Mouse (Mus musculus): ENCODE data around the gene Trmt112. TPM values are rescaled to one million over a fixed set of nuclear protein-coding genes. Genes with fewer than 3 reads are reported as not detected.

Trmt112 gene
- polyA plus RNA-seq (2014; fragmentation: Nextera tagmentation; extraction: Ambion mirVana) = 125 and 150 TPM in 2 replicates

DNA sequence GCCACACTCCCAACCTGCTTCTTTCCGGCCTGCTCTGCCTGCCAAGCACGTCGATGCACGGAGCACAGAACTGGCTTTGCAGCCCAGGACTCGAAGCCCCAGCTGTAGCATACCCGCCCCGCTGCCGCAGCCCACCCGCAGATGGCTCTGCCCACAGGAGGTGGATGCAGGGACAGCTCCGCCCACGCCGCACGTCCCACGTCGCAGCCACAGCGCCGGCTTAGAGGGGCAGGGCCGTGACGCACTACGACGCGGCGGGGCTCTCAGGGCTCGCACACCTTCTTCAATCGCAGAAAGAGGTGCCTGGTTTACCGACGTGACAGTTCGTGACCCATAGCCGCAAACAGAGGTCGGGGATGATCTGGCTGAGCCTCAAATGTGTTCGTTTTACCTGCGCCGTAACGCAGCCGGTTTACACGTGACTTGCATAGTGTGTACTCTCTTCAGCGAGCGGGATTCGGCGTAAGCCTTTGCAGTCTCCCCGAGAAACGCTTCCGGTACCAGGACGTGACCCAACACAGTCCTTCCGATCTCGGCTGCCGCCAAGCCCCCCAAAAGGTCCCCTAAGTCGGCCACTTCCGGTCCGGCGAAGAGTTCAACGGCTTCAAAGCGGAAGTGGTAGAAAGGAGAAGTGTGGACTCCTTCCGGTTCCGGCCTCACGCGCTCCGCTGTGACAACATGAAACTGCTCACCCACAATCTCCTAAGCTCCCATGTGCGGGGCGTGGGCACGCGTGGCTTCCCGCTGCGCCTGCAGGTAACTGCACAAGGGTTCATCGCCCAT, at the start of gene Trmt112, which contains the start of gene Prdx5:
TSS of gene Trmt112 (plus strand) at position 192 of the 783 bp plus-strand sequence.
TSS of gene Prdx5 (minus strand) at position 600 of the 783 bp plus-strand sequence.
- DNase-seq (ENCODE audit: low spot score) = peak; percentile 98
- H3K9me3 ChIP-seq (replicated peaks; ENCODE audit: control insufficient read depth, low read length) = no peaks in the 10 kb centered on the region
- peak within 1 kb of the TSS; percentile 71 for H3K9ac ChIP-seq (ENCODE audit: low read length)
- peaks cover 60% of the 10 kb centered on the region for H3K36me3 ChIP-seq (ENCODE audit: control insufficient read depth, insufficient read depth, low read length)
- H3K4me2 ChIP-seq (ENCODE audit: low read length) = peak within 1 kb of the TSS; percentile 82
- under 1% methylated on average over 64 of the region's 65 CpGs for WGBS
- ATAC-seq = peak; percentile 95
- H3K4me3 ChIP-seq (ENCODE audit: low read depth, low read length) = peak within 1 kb of the TSS; percentile 53
- peaks cover 11% of the 10 kb centered on the region for H3K4me1 ChIP-seq (ENCODE audit: control insufficient read depth, insufficient read depth, low read length)
- peak within 1 kb of the TSS; percentile 93 for H3K27ac ChIP-seq (ENCODE audit: low read depth, low read length)
- no peaks in the 10 kb centered on the region for H3K27me3 ChIP-seq (replicated peaks; ENCODE audit: control insufficient read depth, insufficient read depth, low read length)

DNA sequence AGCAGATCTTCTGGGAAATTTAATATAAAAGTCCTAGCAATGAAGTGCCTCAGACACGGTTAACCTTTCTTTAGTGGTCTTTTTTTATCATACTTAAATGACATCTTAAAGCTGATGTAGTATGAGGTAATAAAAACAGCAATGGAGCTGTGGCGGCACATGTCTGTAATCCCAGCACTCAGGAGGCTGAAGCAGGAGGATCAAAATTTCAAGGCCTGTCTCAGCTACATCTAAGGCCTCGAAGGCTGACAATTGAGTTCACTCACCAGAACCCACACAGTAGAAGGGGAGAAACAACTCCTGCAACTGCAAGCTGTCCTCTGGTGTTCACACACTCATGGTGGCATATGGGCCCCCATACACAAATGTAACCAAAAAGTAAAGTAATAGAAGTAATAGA, 49.5 kb upstream of the Trmt112 start:
- ATAC-seq (no peak), DNase-seq (ENCODE audit: low spot score) (no peak)
- Histone ChIP-seq H3K9me3 (replicated peaks; ENCODE audit: control insufficient read depth, low read length) (no peaks in the 10 kb centered on the region), H3K27ac (ENCODE audit: low read depth, low read length) (no peak overlapping the region), H3K9ac (ENCODE audit: low read length) (no peak overlapping the region), H3K36me3 (ENCODE audit: control insufficient read depth, insufficient read depth, low read length) (no peaks in the 10 kb centered on the region), H3K4me1 (ENCODE audit: control insufficient read depth, insufficient read depth, low read length) (no peaks in the 10 kb centered on the region), H3K4me2 (ENCODE audit: low read length) (no peak overlapping the region), H3K4me3 (ENCODE audit: low read depth, low read length) (no peak overlapping the region), H3K27me3 (replicated peaks; ENCODE audit: control insufficient read depth, insufficient read depth, low read length) (0 out of 2 replicates have a peak, but pooled peaks cover 5% of the 10 kb centered on the region)
- WGBS = 91% methylated on average over 3 of the region's 3 CpGs

DNA sequence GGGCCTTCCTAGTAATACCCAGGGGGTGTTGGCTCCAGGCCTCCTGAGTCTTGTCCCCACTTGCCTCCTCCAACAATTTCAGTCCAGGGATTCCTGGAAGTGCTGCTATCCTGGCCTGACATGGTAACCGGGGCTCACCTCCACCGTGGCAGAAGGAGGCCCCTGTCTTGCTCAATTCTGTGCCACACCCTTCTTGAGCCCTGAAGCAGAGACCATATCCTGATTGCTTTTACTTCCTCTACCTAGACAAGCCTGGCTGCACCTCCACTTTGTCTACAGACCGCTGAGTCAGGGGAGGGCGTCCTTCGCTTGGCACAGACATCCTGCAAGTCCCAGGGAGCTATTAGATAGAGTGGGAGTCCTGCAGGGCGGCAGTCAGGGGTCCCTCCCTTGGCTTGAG, 48.8 kb upstream of the Trmt112 start:
- Histone ChIP-seq H3K36me3 (ENCODE audit: control insufficient read depth, insufficient read depth, low read length) (no peaks in the 10 kb centered on the region), H3K4me2 (ENCODE audit: low read length) (no peak overlapping the region), H3K27ac (ENCODE audit: low read depth, low read length) (no peak overlapping the region), H3K4me1 (ENCODE audit: control insufficient read depth, insufficient read depth, low read length) (no peaks in the 10 kb centered on the region), H3K4me3 (ENCODE audit: low read depth, low read length) (no peak overlapping the region), H3K9me3 (replicated peaks; ENCODE audit: control insufficient read depth, low read length) (no peaks in the 10 kb centered on the region), H3K9ac (ENCODE audit: low read length) (no peak overlapping the region), H3K27me3 (replicated peaks; ENCODE audit: control insufficient read depth, insufficient read depth, low read length) (0 out of 2 replicates have a peak, but pooled peaks cover under 1% of the 10 kb centered on the region)
- no peak for DNase-seq (ENCODE audit: low spot score)
- 77% methylated on average over 6 of the region's 6 CpGs for WGBS
- ATAC-seq = no peak

DNA sequence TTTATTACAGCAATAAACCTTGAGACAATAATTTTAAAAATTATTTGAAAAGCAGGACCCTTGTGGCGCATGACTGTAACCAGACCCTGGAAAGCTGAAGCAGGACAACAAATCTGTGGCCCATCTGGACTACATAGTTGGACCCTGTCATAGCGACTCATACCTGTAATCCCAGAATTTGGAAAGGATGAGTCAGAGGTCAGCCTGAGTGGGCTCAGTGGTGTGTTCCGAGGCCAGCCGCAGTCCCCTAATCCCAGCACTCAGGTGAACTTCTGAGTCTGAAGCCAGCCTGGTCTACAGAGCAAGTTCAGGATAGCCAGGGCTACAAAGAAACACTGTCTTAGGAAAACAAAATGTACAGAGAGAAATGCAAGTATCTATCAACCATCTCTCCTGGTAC, 48.0 kb upstream of the Trmt112 start:
- no peak for ATAC-seq
- DNase-seq (ENCODE audit: low spot score) = no peak
- no peak overlapping the region for H3K9ac ChIP-seq (ENCODE audit: low read length)
- H3K27me3 ChIP-seq (replicated peaks; ENCODE audit: control insufficient read depth, insufficient read depth, low read length) = no peaks in the 10 kb centered on the region
- no peak overlapping the region for H3K4me3 ChIP-seq (ENCODE audit: low read depth, low read length)
- H3K36me3 ChIP-seq (ENCODE audit: control insufficient read depth, insufficient read depth, low read length) = no peaks in the 10 kb centered on the region
- no peaks in the 10 kb centered on the region for H3K4me1 ChIP-seq (ENCODE audit: control insufficient read depth, insufficient read depth, low read length)
- no peak overlapping the region for H3K27ac ChIP-seq (ENCODE audit: low read depth, low read length)
- H3K9me3 ChIP-seq (replicated peaks; ENCODE audit: control insufficient read depth, low read length) = no peaks in the 10 kb centered on the region
- 94% methylated on average over 4 of the region's 4 CpGs for WGBS
- H3K4me2 ChIP-seq (ENCODE audit: low read length) = no peak overlapping the region

DNA sequence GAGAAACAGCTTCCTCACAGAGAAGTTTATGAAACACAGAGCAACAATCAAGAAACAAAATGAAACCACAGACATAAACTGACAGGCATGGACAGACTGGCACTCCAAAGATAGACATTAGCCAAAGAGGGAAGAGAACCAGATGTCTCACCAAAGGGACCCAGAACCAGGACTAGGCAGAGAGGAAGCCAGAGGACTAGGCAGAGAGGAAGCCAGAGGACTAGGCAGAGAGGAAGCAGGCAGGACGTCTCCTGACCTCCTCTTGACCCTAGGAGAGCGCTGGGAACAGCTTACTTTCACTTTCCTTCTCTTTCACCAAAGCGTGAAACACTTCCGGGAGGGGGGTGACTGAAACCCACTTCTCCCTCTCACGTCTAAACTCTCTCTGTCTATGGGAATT, 40.1 kb upstream of the Trmt112 start:
- Histone ChIP-seq H3K9ac (ENCODE audit: low read length) (no peak overlapping the region), H3K4me1 (ENCODE audit: control insufficient read depth, insufficient read depth, low read length) (no peaks in the 10 kb centered on the region), H3K27ac (ENCODE audit: low read depth, low read length) (no peak overlapping the region), H3K36me3 (ENCODE audit: control insufficient read depth, insufficient read depth, low read length) (no peaks in the 10 kb centered on the region), H3K27me3 (replicated peaks; ENCODE audit: control insufficient read depth, insufficient read depth, low read length) (no peaks in the 10 kb centered on the region), H3K4me2 (ENCODE audit: low read length) (no peak overlapping the region), H3K4me3 (ENCODE audit: low read depth, low read length) (no peak overlapping the region), H3K9me3 (replicated peaks; ENCODE audit: control insufficient read depth, low read length) (no peaks in the 10 kb centered on the region)
- ATAC-seq (no peak), DNase-seq (ENCODE audit: low spot score) (no peak)
- WGBS = 10% methylated on average over 5 of the region's 5 CpGs

DNA sequence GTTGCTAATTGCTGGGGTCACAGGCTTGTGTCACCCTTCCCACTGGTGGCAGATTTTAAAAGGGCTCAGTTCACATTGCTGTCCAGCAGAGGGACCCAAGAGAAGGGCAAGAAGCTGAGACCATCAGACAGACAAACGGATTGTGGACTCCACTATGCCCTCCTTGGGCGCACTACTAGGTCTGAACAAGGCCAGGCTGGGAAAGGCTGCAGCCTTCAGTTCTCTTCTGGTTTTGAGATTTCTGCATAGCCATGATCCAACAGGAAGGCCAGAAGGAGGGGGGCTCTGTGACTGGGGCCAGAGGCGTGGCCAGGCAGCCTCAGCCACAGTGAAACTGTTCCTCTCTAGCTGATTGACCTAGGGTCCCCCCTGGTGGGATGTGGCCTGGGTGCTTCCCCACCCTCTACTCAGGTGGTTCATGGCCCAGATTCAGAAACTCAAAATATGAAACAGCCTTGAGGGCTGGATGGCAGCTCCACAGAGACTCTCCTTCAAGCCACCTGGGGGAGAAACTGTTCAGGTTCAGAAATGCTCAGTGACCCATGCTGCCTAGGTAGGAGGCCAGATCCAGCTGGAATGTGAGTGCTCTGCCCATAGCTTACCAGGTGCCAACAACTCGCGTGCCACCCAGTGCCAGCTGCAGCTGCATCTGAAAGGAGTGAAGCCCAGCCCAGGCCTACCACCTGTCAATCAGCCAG, 37.8 kb upstream of the Trmt112 start:
- Histone ChIP-seq H3K4me2 (ENCODE audit: low read length) (no peak overlapping the region), H3K27me3 (replicated peaks; ENCODE audit: control insufficient read depth, insufficient read depth, low read length) (no peaks in the 10 kb centered on the region), H3K36me3 (ENCODE audit: control insufficient read depth, insufficient read depth, low read length) (no peaks in the 10 kb centered on the region), H3K27ac (ENCODE audit: low read depth, low read length) (no peak overlapping the region), H3K4me1 (ENCODE audit: control insufficient read depth, insufficient read depth, low read length) (no peaks in the 10 kb centered on the region), H3K4me3 (ENCODE audit: low read depth, low read length) (no peak overlapping the region), H3K9me3 (replicated peaks; ENCODE audit: control insufficient read depth, low read length) (no peaks in the 10 kb centered on the region), H3K9ac (ENCODE audit: low read length) (no peak overlapping the region)
- WGBS = 66% methylated on average over 5 of the region's 5 CpGs
- no peak for ATAC-seq
- no peak for DNase-seq (ENCODE audit: low spot score)

DNA sequence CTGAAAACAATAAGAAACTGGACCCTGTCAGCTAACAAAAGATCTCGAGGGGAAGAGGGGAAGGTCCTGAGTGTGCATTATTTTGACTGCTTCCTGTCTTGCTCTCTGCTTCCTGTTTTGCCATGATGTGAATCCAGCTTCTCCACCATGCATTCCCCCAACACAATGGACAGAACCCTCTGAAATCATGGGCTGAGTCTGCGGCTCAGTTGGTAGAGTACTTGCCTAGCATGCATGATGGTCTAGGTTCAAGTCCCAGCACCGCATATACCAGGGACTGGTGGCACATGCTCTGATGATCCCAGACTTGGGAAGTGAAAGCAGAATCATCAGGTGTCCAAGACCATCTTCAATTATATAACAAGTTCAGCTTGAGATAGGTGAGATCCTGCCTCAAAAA, 36.8 kb upstream of the Trmt112 start:
- H3K9me3 ChIP-seq (replicated peaks; ENCODE audit: control insufficient read depth, low read length) = no peaks in the 10 kb centered on the region
- H3K4me2 ChIP-seq (ENCODE audit: low read length) = no peak overlapping the region
- no peaks in the 10 kb centered on the region for H3K4me1 ChIP-seq (ENCODE audit: control insufficient read depth, insufficient read depth, low read length)
- ATAC-seq (no peak), DNase-seq (ENCODE audit: low spot score) (no peak)
- no peak overlapping the region for H3K4me3 ChIP-seq (ENCODE audit: low read depth, low read length)
- H3K27me3 ChIP-seq (replicated peaks; ENCODE audit: control insufficient read depth, insufficient read depth, low read length) = no peaks in the 10 kb centered on the region
- no peak overlapping the region for H3K27ac ChIP-seq (ENCODE audit: low read depth, low read length)
- H3K36me3 ChIP-seq (ENCODE audit: control insufficient read depth, insufficient read depth, low read length) = no peaks in the 10 kb centered on the region
- WGBS = 84% methylated on average over 3 of the region's 3 CpGs
- no peak overlapping the region for H3K9ac ChIP-seq (ENCODE audit: low read length)

DNA sequence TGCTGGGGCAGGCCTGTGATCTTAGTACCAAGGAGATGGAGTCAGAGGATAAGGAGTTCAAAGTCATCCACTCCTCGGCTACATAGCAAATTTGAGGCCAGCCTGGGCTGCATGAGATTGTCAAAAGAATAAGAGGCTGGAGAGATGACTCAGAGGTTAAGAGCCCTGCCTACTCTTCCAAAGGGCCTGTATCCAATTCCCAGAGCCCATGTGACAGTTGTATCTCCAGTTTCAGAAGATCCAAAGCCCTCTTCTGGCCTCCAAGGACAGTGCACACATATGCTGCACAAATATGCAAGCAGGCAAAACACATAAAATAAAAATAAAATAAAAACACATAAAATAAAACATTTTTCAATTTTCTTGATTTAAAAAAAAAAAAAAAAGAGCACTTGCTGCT, 35.2 kb upstream of the Trmt112 start:
- no peak overlapping the region for H3K4me3 ChIP-seq (ENCODE audit: low read depth, low read length)
- ATAC-seq = no peak
- no peak overlapping the region for H3K9ac ChIP-seq (ENCODE audit: low read length)
- no peak overlapping the region for H3K27ac ChIP-seq (ENCODE audit: low read depth, low read length)
- no peak for DNase-seq (ENCODE audit: low spot score)
- H3K4me2 ChIP-seq (ENCODE audit: low read length) = no peak overlapping the region
- H3K27me3 ChIP-seq (replicated peaks; ENCODE audit: control insufficient read depth, insufficient read depth, low read length) = no peaks in the 10 kb centered on the region
- 71% methylated on average over 1 of the region's 1 CpGs for WGBS
- no peaks in the 10 kb centered on the region for H3K4me1 ChIP-seq (ENCODE audit: control insufficient read depth, insufficient read depth, low read length)
- H3K9me3 ChIP-seq (replicated peaks; ENCODE audit: control insufficient read depth, low read length) = no peaks in the 10 kb centered on the region
- H3K36me3 ChIP-seq (ENCODE audit: control insufficient read depth, insufficient read depth, low read length) = no peaks in the 10 kb centered on the region

DNA sequence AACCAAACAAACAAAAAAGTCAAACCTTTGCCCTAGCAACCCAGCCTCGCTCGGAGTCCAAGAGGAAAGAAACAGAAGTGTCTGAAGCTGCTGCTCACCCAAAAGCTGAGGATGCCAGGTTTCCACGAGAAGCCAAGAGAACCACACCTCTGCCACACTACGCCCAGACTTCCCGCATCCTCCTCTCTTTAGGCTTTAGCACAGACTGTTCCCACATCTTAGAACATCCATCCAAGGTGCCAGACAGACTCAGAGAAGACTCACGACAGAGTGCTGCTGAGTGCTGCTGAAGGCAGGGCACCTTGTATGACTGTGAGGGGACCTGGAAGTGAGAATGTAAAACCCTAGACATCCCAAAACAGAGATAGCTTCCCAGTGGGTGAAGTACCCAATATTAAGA, 33.7 kb upstream of the Trmt112 start:
- Histone ChIP-seq H3K27ac (ENCODE audit: low read depth, low read length) (no peak overlapping the region), H3K9me3 (replicated peaks; ENCODE audit: control insufficient read depth, low read length) (peaks cover 8% of the 10 kb centered on the region; the same call in 1 of the 2 replicates), H3K4me1 (ENCODE audit: control insufficient read depth, insufficient read depth, low read length) (no peaks in the 10 kb centered on the region), H3K4me2 (ENCODE audit: low read length) (no peak overlapping the region), H3K27me3 (replicated peaks; ENCODE audit: control insufficient read depth, insufficient read depth, low read length) (no peaks in the 10 kb centered on the region), H3K9ac (ENCODE audit: low read length) (no peak overlapping the region), H3K4me3 (ENCODE audit: low read depth, low read length) (no peak overlapping the region), H3K36me3 (ENCODE audit: control insufficient read depth, insufficient read depth, low read length) (no peaks in the 10 kb centered on the region)
- ATAC-seq (no peak), DNase-seq (ENCODE audit: low spot score) (no peak)
- 89% methylated on average over 6 of the region's 6 CpGs for WGBS
